Mouse (Mus musculus): ENCODE measurements around the gene Atxn7.

DNA sequence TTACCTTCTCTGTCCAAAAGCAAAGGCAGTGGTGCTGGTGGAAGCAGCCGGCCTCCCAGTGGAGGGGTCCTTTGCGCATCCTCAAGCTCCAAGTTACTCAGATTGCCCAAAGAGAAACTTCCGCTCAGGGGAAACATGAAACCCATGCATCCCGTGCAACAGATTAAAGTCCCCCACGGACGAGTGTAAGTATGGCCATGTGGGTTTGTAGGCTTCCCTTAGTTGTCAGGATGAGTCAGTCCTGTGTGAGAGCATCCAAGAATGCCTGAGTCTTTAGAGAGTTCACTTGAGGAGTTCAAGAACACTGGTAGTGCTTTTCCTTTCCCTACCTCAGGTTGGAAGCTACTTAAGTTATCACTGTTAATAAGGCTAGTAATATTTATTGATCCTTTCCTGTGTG lies 126.1 kb downstream of the Atxn7 start:
- no peak for TF ChIP-seq CTCF (IDR thresholded peaks at IDR 0.05; ENCODE audit: low read depth, low read length)
- TF ChIP-seq POLR2A (IDR thresholded peaks at IDR 0.05; ENCODE audit: insufficient read depth, low read length), result no peak
- TF ChIP-seq EP300 (IDR thresholded peaks at IDR 0.05; ENCODE audit: insufficient read depth, low read depth, low read length), result no peak
